Mouse (Mus musculus): ENCODE measurements around the gene Cers1. TPM values are rescaled to one million over a fixed set of nuclear protein-coding genes. Genes with fewer than 3 reads are reported as not detected.

Gene Cers1
- total and polyA plus RNA-seq, 3 experiments, result 5.0 to 7.7 TPM; not detected in 1

DNA sequence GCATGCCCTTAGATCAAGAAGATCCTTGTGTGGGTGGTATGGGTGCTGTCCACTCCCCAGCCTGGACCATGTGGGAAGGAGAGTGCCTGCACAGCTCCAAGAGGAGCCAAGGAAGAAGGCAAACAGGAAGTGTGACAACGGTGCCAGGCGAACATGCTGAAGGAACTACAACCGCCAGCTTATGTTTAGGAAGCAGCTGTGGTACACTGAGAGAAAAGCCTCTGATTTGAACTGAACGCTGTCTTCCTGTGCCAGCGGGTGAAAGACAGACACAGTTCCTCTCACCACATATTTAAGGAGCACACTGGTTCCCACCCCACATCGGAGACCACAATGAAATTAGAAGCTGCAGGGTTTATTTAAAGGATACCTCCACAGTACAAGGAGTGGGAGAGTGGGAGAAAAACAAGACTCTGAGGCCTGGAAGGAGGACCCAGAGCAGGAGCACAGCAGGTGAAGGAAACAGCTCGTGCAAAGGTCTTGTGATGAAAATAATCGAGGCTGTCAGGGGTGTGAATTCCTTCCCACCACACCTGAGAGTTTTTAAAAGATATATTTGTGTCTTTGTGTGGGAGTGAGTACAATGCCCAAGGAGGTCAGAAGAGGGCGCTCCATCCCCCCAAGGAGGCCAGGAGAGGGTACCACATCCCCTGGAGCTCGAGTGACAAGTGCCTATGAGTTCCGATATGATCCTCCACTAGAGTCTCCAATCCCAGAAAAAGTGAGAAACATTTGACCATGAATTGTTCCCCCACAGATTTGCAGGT, 46.6 kb upstream of the Cers1 start:
- TF ChIP-seq NRF1 (IDR thresholded peaks at IDR 0.05; ENCODE audit: insufficient read depth, low read depth, low read length, poor library complexity, severe bottlenecking) (no peak), MAFK (IDR thresholded peaks at IDR 0.05; ENCODE audit: borderline replicate concordance, low read depth, low read length) (no peak), SMC3 (IDR thresholded peaks at IDR 0.05; ENCODE audit: low read depth, low read length) (0 out of 2 replicates have a peak, but pooled peaks have one; percentile 15), GATA1 (IDR thresholded peaks at IDR 0.05; ENCODE audit: low read depth, low read length) (no peak), POLR2AphosphoS2 (IDR thresholded peaks at IDR 0.05; ENCODE audit: low read length) (no peak; the same call in 1 of the 2 replicates), ZMIZ1 (IDR thresholded peaks at IDR 0.05; ENCODE audit: low read depth, low read length) (no peak), UBTF (IDR thresholded peaks at IDR 0.05; ENCODE audit: borderline replicate concordance, insufficient read depth, low read depth, low read length) (no peak), JUND (IDR thresholded peaks at IDR 0.05; ENCODE audit: low read depth, low read length) (no peak), KAT2A (conservative IDR thresholded peaks at IDR 0.05; ENCODE audit: low read depth, low read length) (no peak), RAD21 (IDR thresholded peaks at IDR 0.05; ENCODE audit: low read depth, low read length) (peak; percentile 9), CTCF (IDR thresholded peaks at IDR 0.05 in 2 of 3, conservative IDR thresholded peaks at IDR 0.05 in 1 of 3; ENCODE audit: control insufficient read depth in 1 of 3, insufficient read depth in 1 of 3, low read depth in 2 of 3, low read length in 3 of 3, poor library complexity in 1 of 3, severe bottlenecking in 1 of 3) (peak; percentile 50 to 72 (median 61))
- Histone ChIP-seq H3K9me3 (replicated peaks; ENCODE audit: insufficient read depth, low read length) (no peaks in the 10 kb centered on the region), H3K79me2 (ENCODE audit: control insufficient read depth, insufficient read depth, low read length, poor library complexity) (no peaks in the 10 kb centered on the region), H3K9ac (ENCODE audit: control insufficient read depth, low read depth, low read length, poor library complexity, severe bottlenecking) (no peak overlapping the region), H3K4me3 (ENCODE audit: control insufficient read depth in 1 of 2, insufficient read depth in 1 of 2, low read depth in 2 of 2, low read length in 2 of 2) (no peak overlapping the region), H3K27me3 (ENCODE audit: control insufficient read depth in 1 of 2, insufficient read depth in 2 of 2, low read length in 2 of 2) (no peaks in the 10 kb centered on the region), H3K36me3 (ENCODE audit: control insufficient read depth in 1 of 2, insufficient read depth in 2 of 2, low read length in 2 of 2) (peaks cover 0 to 10% of the 10 kb centered on the region in 2 experiments; a peak in 2 of 4 replicates), H3K4me1 (ENCODE audit: control insufficient read depth in 1 of 2, insufficient read depth in 2 of 2, low read length in 2 of 2) (peaks cover 13 to 20% of the 10 kb centered on the region in 2 experiments), H3K27ac (ENCODE audit: control insufficient read depth, low read depth, low read length) (no peak overlapping the region)
- DNase-seq (ENCODE audit: low read depth, low spot score), result peak; percentile 32

DNA sequence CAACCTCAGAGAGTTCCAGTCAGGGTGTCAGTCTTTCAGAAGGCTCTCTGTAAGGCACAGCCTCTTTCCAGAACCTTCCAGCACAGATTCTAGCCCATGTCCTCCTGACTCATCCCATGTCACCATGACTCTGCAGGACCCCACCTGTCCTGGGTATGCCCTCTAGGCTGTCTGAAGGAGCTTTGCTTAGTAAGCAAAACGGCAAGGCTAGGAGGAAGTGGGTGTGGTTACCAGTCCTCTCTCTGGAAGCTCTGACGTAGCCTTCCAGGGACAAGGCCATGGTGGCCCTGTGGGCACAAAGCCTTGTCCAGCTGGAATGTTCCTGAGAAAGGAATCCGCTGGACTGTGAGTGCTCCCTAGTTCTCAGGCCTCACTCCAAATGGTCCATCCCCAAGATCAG, 42.6 kb upstream of the Cers1 start:
- Histone ChIP-seq H3K9me3 (replicated peaks; ENCODE audit: insufficient read depth, low read length) (no peaks in the 10 kb centered on the region), H3K79me2 (ENCODE audit: control insufficient read depth, insufficient read depth, low read length, poor library complexity) (no peaks in the 10 kb centered on the region), H3K36me3 (ENCODE audit: control insufficient read depth in 1 of 2, insufficient read depth in 2 of 2, low read length in 2 of 2) (peaks cover 0 to 3% of the 10 kb centered on the region in 2 experiments; a peak in 2 of 4 replicates), H3K4me1 (ENCODE audit: control insufficient read depth in 1 of 2, insufficient read depth in 2 of 2, low read length in 2 of 2) (peaks cover 8 to 29% of the 10 kb centered on the region in 2 experiments), H3K27ac (ENCODE audit: control insufficient read depth, low read depth, low read length) (no peak overlapping the region), H3K27me3 (ENCODE audit: control insufficient read depth in 1 of 2, insufficient read depth in 2 of 2, low read length in 2 of 2) (no peaks in the 10 kb centered on the region), H3K4me3 (ENCODE audit: control insufficient read depth in 1 of 2, insufficient read depth in 1 of 2, low read depth in 2 of 2, low read length in 2 of 2) (peak overlapping the region in 1 of 2 experiments; percentile 19; a peak in 1 of 4 replicates), H3K9ac (ENCODE audit: control insufficient read depth, low read depth, low read length, poor library complexity, severe bottlenecking) (no peak overlapping the region)
- TF ChIP-seq ELF1 (IDR thresholded peaks at IDR 0.05; ENCODE audit: low read depth, low read length), result peak; percentile 39; the same call in 1 of the 2 replicates
- TF ChIP-seq NELFE (IDR thresholded peaks at IDR 0.05; ENCODE audit: low read depth, low read length), result no peak
- TF ChIP-seq TAL1 (IDR thresholded peaks at IDR 0.05; ENCODE audit: low read length), result no peak
- TF ChIP-seq HCFC1 (IDR thresholded peaks at IDR 0.05; ENCODE audit: low read depth, low read length), result 0 out of 2 replicates have a peak, but pooled peaks have one; percentile 19
- TF ChIP-seq MAFK (IDR thresholded peaks at IDR 0.05; ENCODE audit: borderline replicate concordance, low read depth, low read length), result peak; percentile 92
- TF ChIP-seq ETS1 (IDR thresholded peaks at IDR 0.05; ENCODE audit: low read depth, low read length), result peak; percentile 49; the same call in 1 of the 2 replicates
- TF ChIP-seq SIN3A (IDR thresholded peaks at IDR 0.05; ENCODE audit: low read length), result 0 out of 2 replicates have a peak, but pooled peaks have one; percentile 31
- no peak for TF ChIP-seq USF1 (IDR thresholded peaks at IDR 0.05; ENCODE audit: low read depth, low read length)
- no peak for TF ChIP-seq CTCF (IDR thresholded peaks at IDR 0.05 in 2 of 3, conservative IDR thresholded peaks at IDR 0.05 in 1 of 3; ENCODE audit: control insufficient read depth in 1 of 3, insufficient read depth in 1 of 3, low read depth in 2 of 3, low read length in 3 of 3, poor library complexity in 1 of 3, severe bottlenecking in 1 of 3)
- DNase-seq (ENCODE audit: low read depth, low spot score), result peak; percentile 69

Measured in MEL (cell line).